Mouse (Mus musculus) CH12.LX (cell line): ENCODE results near the gene Pawr. TPM values are rescaled to one million over a fixed set of nuclear protein-coding genes. Genes with fewer than 3 reads are reported as not detected.

Source experiments
- DNase-seq: peaks from one replicate; pipeline ENCODE4 v3.0.0-alpha.2; 2013; ENCODE audit errors: extremely low read depth
- H3K27ac ChIP-seq: 2 replicates; pipeline ENCODE4 v1.5.1; 2012; ENCODE audit warnings: low read depth, mild to moderate bottlenecking, control low read depth, moderate library complexity; ENCODE audit not compliant: insufficient read depth
- H3K27me3 ChIP-seq: replicated peaks from 2 replicates; pipeline ENCODE3; 2012; ENCODE audit warnings: inconsistent platforms
- H3K36me3 ChIP-seq, 2 experiments: replicated peaks in 1 of 2; 2 replicates each; pipeline versions ENCODE3 to v1.6.1; 2012; ENCODE audit warnings: inconsistent platforms in 1 of 2, low read length in 1 of 2, mild to moderate bottlenecking in 1 of 2, mixed read lengths in 1 of 2, moderate library complexity in 1 of 2; ENCODE audit not compliant: control insufficient read depth in 1 of 2, insufficient read depth in 1 of 2
- H3K4me1 ChIP-seq, 2 experiments: 2 replicates each; pipeline ENCODE4 v1.6.1; 2012; ENCODE audit warnings: inconsistent platforms in 1 of 2, moderate library complexity in 1 of 2; ENCODE audit not compliant: insufficient read depth in 2 of 2, control insufficient read depth in 1 of 2
- H3K4me2 ChIP-seq: 2 replicates; pipeline ENCODE4 v1.6.1; 2012; ENCODE audit warnings: low read depth, mild to moderate bottlenecking, control low read depth; ENCODE audit not compliant: poor library complexity, insufficient read depth, severe bottlenecking
- H3K4me3 ChIP-seq, 3 experiments: fragments of 150-350 bp in 1 of 3; sonication (generic) in 1 of 3; replicated peaks in 1 of 3; 2 replicates each; pipeline versions ENCODE3 to v1.5.1; 2011 to 2012; ENCODE audit warnings: low read depth in 2 of 3, low read length in 2 of 3, mild to moderate bottlenecking in 2 of 3, moderate library complexity in 2 of 3, control low read depth in 1 of 3, improper control_type of control experiment in 1 of 3, inconsistent platforms in 1 of 3, mixed read lengths in 1 of 3; ENCODE audit not compliant: poor library complexity in 1 of 3
- H3K79me2 ChIP-seq: replicated peaks from 2 replicates; pipeline ENCODE4 v1.6.1; 2012; ENCODE audit warnings: mild to moderate bottlenecking, moderate library complexity; ENCODE audit not compliant: control insufficient read depth, poor library complexity, insufficient read depth, severe bottlenecking; ENCODE audit errors: extremely low read depth
- H3K9ac ChIP-seq: 2 replicates; pipeline ENCODE4 v1.6.1; 2012; ENCODE audit warnings: low read depth, mild to moderate bottlenecking, control low read depth, moderate library complexity; ENCODE audit not compliant: insufficient read depth
- H3K9me3 ChIP-seq: replicated peaks from 2 replicates; pipeline ENCODE3; 2012; ENCODE audit warnings: low read length, inconsistent platforms, mixed read lengths
- BHLHE40 ChIP-seq: IDR thresholded peaks from 2 replicates; pipeline ENCODE4 v1.6.1; 2011; ENCODE audit warnings: mild to moderate bottlenecking, low read depth, low read length, improper control_type of control experiment
- CHD1 ChIP-seq: IDR thresholded peaks from 2 replicates; pipeline ENCODE4 v1.6.1; 2012; ENCODE audit warnings: low read depth, low read length, improper control_type of control experiment, inconsistent platforms
- CHD2 ChIP-seq: IDR thresholded peaks from 2 replicates; pipeline ENCODE4 v1.6.1; 2011; ENCODE audit warnings: low read length, improper control_type of control experiment
- E2F4 ChIP-seq: IDR thresholded peaks from 2 replicates; pipeline ENCODE4 v1.6.1; 2011; ENCODE audit warnings: low read depth, low read length, improper control_type of control experiment; ENCODE audit not compliant: insufficient replicate concordance
- ELF1 ChIP-seq: IDR thresholded peaks from 2 replicates; pipeline ENCODE4 v1.6.1; 2014; ENCODE audit warnings: low read depth, mild to moderate bottlenecking, inconsistent platforms, low read length, improper control_type of control experiment
- ETS1 ChIP-seq: conservative IDR thresholded peaks from 2 replicates; pipeline ENCODE4 v1.6.1; 2012; ENCODE audit warnings: low read depth, mild to moderate bottlenecking, inconsistent platforms, low read length, improper control_type of control experiment, moderate library complexity
- GABPA ChIP-seq: IDR thresholded peaks from 2 replicates; pipeline ENCODE4 v1.6.1; 2012; ENCODE audit warnings: low read depth, low read length, improper control_type of control experiment, inconsistent platforms; ENCODE audit not compliant: insufficient replicate concordance
- HCFC1 ChIP-seq: IDR thresholded peaks from 2 replicates; pipeline ENCODE4 v1.6.1; 2012; ENCODE audit warnings: low read depth, mild to moderate bottlenecking, inconsistent platforms, low read length, improper control_type of control experiment
- IRF4 ChIP-seq: IDR thresholded peaks from 2 replicates; pipeline ENCODE4 v1.6.1; 2014; ENCODE audit warnings: low read depth, mild to moderate bottlenecking, inconsistent platforms, low read length, improper control_type of control experiment
- KAT2A ChIP-seq: IDR thresholded peaks from 2 replicates; pipeline ENCODE4 v1.6.1; 2012; ENCODE audit warnings: low read length, improper control_type of control experiment, inconsistent platforms; ENCODE audit not compliant: insufficient replicate concordance
- MAFK ChIP-seq: IDR thresholded peaks from 2 replicates; pipeline ENCODE4 v1.6.1; 2011; ENCODE audit warnings: low read length, improper control_type of control experiment; ENCODE audit not compliant: insufficient replicate concordance
- MAZ ChIP-seq: IDR thresholded peaks from 2 replicates; pipeline ENCODE4 v1.6.1; 2012; ENCODE audit warnings: low read depth, mild to moderate bottlenecking, inconsistent platforms, low read length, improper control_type of control experiment, moderate library complexity
- MEF2A ChIP-seq: IDR thresholded peaks from 2 replicates; pipeline ENCODE4 v1.6.1; 2014; ENCODE audit warnings: low read depth, mild to moderate bottlenecking, inconsistent platforms, low read length, improper control_type of control experiment, borderline replicate concordance
- NRF1 ChIP-seq: IDR thresholded peaks from 2 replicates; pipeline ENCODE4 v1.6.1; 2014; ENCODE audit warnings: low read depth, mild to moderate bottlenecking, inconsistent platforms, low read length, improper control_type of control experiment, moderate library complexity
- PAX5 ChIP-seq: IDR thresholded peaks from 2 replicates; pipeline ENCODE4 v1.6.1; 2012; ENCODE audit warnings: low read length, inconsistent platforms, mixed read lengths
- POLR2AphosphoS2 ChIP-seq: IDR thresholded peaks from 2 replicates; pipeline ENCODE4 v1.6.1; 2011; ENCODE audit warnings: low read depth, low read length, improper control_type of control experiment
- SIN3A ChIP-seq: IDR thresholded peaks from 2 replicates; pipeline ENCODE4 v1.6.1; 2012; ENCODE audit warnings: low read length, improper control_type of control experiment, inconsistent platforms
- SMC3 ChIP-seq: IDR thresholded peaks from 2 replicates; pipeline ENCODE4 v1.6.1; 2011; ENCODE audit warnings: low read depth, low read length, improper control_type of control experiment
- TCF12 ChIP-seq: IDR thresholded peaks from 2 replicates; pipeline ENCODE4 v1.6.1; 2014; ENCODE audit warnings: low read depth, mild to moderate bottlenecking, inconsistent platforms, low read length, improper control_type of control experiment
- UBTF ChIP-seq: IDR thresholded peaks from 2 replicates; pipeline ENCODE4 v1.6.1; 2012; ENCODE audit warnings: low read depth, mild to moderate bottlenecking, inconsistent platforms, low read length, improper control_type of control experiment, moderate library complexity
- USF1 ChIP-seq: IDR thresholded peaks from 2 replicates; pipeline ENCODE4 v1.6.1; 2014; ENCODE audit warnings: low read depth, mild to moderate bottlenecking, inconsistent platforms, low read length, improper control_type of control experiment
- USF2 ChIP-seq: conservative IDR thresholded peaks from 2 replicates; pipeline ENCODE4 v1.6.1; 2011; ENCODE audit warnings: low read depth, low read length, improper control_type of control experiment
- ZC3H11A ChIP-seq: IDR thresholded peaks from 2 replicates; pipeline ENCODE4 v1.6.1; 2012; ENCODE audit warnings: low read depth, mild to moderate bottlenecking, inconsistent platforms, low read length, improper control_type of control experiment
- ZMIZ1 ChIP-seq: IDR thresholded peaks from 2 replicates; pipeline ENCODE4 v1.6.1; 2012; ENCODE audit warnings: low read depth, mild to moderate bottlenecking, inconsistent platforms, low read length, improper control_type of control experiment
- ZNF384 ChIP-seq: IDR thresholded peaks from 2 replicates; pipeline ENCODE4 v1.6.1; 2012; ENCODE audit warnings: low read depth, low read length, improper control_type of control experiment, inconsistent platforms
- dilution Hi-C: fragments of 300-500 bp; cut with MboI; formaldehyde crosslinking; loops from 2 replicates; pipeline ENCODE4 v1.14.3; 2020; ENCODE audit warnings: low sequenced_read_pairs; ENCODE audit not compliant: extremely low pct_unique_long_range_greater_than_20kb, extremely low pct_ligation_motif_present
- in situ Hi-C: fragments of 300-500 bp; cut with MboI; formaldehyde crosslinking; loops from 3 replicates; pipeline ENCODE4 v1.14.3; 2019; ENCODE audit warnings: low sequenced_read_pairs, low pct_ligation_motif_present, low pct_unique_long_range_greater_than_20kb, mixed read lengths
- polyA plus RNA-seq: library from polyadenylated mRNA; unstranded; fragments of >175 nt; gene quantifications from 2 replicates; pipeline ENCODE4 v1.2.1, GENCODE M21; 2012; ENCODE audit warnings: low read depth; ENCODE audit not compliant: insufficient read length
- total RNA-seq, 2 experiments: library from RNA; depleted of rRNA; stranded (reverse); fragments of 300-350 nt in 1 of 2; fragments of >200 nt in 1 of 2; gene quantifications; 2 replicates each; pipeline ENCODE4 v1.2.3; 2012 to 2014

The Pawr gene
- total and polyA plus RNA-seq, 3 experiments: not detected

GRCm38 (mm10) chr10:108366251-108366650 lies 34.3 kb downstream of the Pawr start:
- no peak for DNase-seq
- no peak overlapping the region for H3K9ac ChIP-seq
- no peaks in the 10 kb centered on the region for H3K4me1 ChIP-seq
- H3K27ac ChIP-seq: no peak overlapping the region
- H3K27me3 ChIP-seq: no peaks in the 10 kb centered on the region
- no peaks in the 10 kb centered on the region for H3K9me3 ChIP-seq
- in situ Hi-C loops: no loop called here
- TF ChIP-seq HCFC1 (no peak), KAT2A (no peak), ZNF384 (no peak), GABPA (no peak), SIN3A (no peak), CHD1 (no peak), POLR2AphosphoS2 (no peak), NRF1 (no peak), ELF1 (no peak), ZC3H11A (no peak), TCF12 (no peak), USF1 (no peak), USF2 (no peak), E2F4 (no peak), ZMIZ1 (no peak), UBTF (no peak), IRF4 (no peak), MAFK (no peak), BHLHE40 (no peak)
- H3K4me2 ChIP-seq: no peak overlapping the region
- H3K79me2 ChIP-seq: no peaks in the 10 kb centered on the region
- no peaks in the 10 kb centered on the region for H3K36me3 ChIP-seq
- no peak overlapping the region for H3K4me3 ChIP-seq
- dilution Hi-C loops: no loop called here

- Histone ChIP-seq H3K9me3 (no peaks in the 10 kb centered on the region), H3K27me3 (no peaks in the 10 kb centered on the region), H3K27ac (no peak overlapping the region), H3K4me2 (no peak overlapping the region), H3K79me2 (no peaks in the 10 kb centered on the region), H3K4me3 (no peak overlapping the region), H3K9ac (no peak overlapping the region), H3K36me3 (no peaks in the 10 kb centered on the region), H3K4me1 (no peaks in the 10 kb centered on the region)
- no peak for DNase-seq
- in situ Hi-C loops: no loop called here
- dilution Hi-C loops: no loop called here
- no peak for TF ChIP-seq PAX5
- no peak for TF ChIP-seq SIN3A
- no peak for TF ChIP-seq ZMIZ1
- no peak for TF ChIP-seq CHD1
- no peak for TF ChIP-seq NRF1
- no peak for TF ChIP-seq MAZ
- TF ChIP-seq ETS1: no peak
- no peak for TF ChIP-seq MEF2A
- TF ChIP-seq ZC3H11A: no peak
- TF ChIP-seq UBTF: no peak
- TF ChIP-seq CHD2: no peak
- no peak for TF ChIP-seq ZNF384
- no peak for TF ChIP-seq BHLHE40
- no peak for TF ChIP-seq E2F4
- no peak for TF ChIP-seq HCFC1
- no peak for TF ChIP-seq SMC3
Observed at GRCm38 (mm10) chr10:108368358-108368757, 36.4 kb downstream of the Pawr start.
